Mouse (Mus musculus): Measurements from ENCODE around the gene Syne1.

The Syne1 gene

DNA sequence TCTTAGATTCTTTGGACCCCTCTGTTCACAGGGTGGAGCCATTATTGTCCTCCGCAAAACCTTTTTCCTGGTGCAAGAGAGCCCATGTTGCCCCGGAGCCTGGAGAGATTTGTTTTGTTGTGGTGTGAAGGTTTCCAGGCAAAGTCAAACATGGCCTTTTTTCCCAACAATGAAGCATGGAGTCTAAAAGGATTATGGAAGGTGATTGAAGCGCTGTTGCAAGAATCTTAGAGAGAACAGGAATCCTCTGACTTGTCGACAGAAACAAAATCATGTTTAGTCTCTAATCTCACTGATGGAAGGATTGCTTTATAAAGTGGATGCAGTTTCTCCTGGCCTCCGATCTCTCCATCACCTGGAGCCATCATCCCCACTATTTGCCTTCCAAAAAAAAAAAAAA is at the start of gene Syne1:
Gene Syne1 (minus strand): TSS at position 101 of the 400 bp plus-strand sequence.
- DNase-seq: no peak

DNA sequence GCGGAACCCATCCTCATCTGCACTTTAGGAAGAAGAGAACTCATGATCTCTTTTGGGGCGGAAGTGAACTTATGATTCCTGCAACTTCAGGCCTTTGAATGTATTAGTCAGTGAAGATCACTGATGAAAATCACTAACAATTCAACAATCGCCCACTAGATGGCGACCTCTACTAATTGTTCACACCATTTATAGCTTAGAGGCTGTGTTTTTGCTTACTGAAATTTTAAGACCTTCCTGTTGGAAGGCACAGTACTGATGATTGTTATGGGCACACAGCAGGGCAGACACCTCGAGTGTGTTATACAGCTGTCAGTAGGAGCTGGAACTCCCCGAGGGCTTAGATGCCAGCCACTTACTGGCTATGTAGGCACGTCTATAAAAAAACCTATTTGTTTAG is 48.8 kb upstream of the Syne1 start:
- peak; percentile 84 to 91 for DNase-seq

DNA sequence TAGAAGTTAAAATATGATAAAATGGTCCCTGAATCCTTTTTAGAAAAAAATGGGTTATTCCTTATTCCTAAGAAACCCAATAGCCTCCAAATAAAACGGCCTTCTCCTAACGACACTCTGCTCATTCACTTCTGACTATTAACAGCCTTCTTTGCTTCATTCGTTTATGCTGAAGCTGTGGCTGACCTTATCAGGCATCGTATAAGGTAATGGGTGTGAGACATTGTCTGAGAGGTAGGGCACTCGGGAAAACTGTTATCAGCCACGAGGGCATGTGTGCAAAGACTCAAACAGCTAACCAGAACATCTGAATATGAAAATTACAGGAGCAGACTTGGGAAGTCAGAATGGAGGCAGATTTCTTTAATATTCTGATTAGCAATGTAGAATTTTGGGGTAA is 45.3 kb upstream of the Syne1 start:
- DNase-seq: no peak

DNA sequence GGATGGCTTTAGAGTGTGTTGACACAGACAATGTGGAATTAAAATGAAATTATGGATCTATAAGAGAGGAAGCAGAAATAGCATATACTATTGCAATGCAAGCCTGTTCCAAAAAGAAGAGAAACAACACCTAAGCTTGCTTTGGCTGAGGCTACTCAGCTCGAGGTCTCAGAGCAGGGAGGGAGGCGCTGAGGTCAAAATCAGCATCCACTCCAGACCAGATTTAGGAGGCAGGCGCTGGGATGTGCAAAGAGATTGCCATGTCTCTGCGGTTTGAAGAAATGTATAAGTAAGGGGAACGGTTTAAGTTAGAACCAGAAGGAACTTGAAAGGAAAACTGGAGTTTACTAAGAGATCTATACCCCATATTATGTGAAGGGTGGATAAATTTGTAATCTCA is 43.2 kb upstream of the Syne1 start:
- DNase-seq: no peak

DNA sequence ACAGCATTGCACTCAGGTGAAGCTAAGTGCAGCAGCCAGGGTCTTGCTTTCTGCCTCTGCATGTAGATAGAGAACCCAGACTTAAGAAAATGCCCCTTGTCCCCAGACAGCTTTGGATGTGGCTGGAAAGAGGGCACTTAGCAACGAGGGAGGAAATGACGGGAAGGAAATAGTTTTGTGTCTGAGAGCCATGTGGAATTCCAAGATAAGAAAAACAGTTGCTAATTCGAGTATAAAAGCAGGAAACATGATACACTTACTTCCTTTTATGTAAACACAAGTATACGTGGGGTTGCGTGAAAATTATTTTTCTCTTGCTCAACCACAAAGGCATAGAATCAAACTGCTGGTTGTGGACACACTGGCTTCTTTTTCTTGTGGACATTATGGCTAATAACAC is 42.2 kb upstream of the Syne1 start, which contains the start of gene Myct1:
Gene Myct1 (plus strand): TSS at position 312 of the 400 bp plus-strand sequence.
- no peak for DNase-seq

DNA sequence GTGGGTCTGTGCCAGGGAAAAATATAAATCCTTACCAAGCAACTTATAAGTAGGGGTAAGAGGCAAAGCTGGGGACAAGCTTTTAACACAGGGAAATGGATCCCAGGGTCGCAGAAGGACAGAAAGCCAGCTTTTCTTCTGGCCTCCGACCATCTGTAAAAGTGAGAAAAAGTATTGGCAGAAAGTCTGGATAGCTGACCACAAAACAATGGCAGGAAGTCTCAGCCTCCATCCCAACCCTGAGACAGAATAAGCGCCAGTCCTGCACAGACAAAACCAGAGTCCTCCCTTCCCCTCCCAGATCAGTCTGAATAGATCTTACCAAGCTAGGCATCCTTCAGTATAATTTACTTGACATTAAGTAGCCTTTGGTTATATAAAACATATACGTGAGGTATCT is 40.7 kb upstream of the Syne1 start:
- no peak for DNase-seq

DNA sequence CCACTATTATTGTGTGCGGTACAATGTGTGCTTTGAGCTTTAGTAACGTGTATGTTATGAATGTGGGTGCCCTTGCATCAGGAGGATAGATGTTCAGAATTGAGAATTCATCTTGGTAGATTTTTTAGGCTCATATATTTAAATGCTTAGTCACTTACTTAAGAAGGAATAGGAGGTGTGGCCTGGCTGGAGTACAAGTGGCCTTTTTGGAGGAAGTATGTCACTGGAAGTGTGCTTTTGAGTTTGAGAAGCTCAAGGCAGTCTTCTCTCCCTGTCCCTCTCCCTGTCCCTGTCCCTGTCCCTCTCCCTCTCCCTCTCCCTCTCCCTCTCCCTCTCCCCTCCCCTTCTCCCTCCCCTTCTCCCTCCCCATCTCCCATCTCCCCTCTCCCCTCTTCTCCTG is 39.8 kb upstream of the Syne1 start:
- no peak for DNase-seq

DNA sequence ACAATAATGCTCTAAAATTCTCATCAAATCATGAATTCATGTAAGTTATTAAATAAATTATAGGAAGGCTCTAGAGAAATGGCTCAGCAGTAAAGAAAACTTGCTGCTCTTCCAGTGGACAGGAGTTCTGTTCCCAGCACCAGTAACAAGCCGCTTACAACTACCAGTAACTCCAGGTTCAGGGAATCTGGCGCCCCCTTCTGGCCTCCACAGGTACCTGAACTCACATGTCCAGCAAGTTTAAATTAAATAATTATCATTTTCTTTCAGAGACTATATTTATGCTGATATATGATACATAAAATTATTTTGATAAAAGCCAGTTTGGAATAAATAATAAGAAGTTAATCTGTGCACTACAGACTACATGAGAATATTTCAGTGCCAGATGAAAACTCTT is 22.0 kb upstream of the Syne1 start:
- DNase-seq: no peak

DNA sequence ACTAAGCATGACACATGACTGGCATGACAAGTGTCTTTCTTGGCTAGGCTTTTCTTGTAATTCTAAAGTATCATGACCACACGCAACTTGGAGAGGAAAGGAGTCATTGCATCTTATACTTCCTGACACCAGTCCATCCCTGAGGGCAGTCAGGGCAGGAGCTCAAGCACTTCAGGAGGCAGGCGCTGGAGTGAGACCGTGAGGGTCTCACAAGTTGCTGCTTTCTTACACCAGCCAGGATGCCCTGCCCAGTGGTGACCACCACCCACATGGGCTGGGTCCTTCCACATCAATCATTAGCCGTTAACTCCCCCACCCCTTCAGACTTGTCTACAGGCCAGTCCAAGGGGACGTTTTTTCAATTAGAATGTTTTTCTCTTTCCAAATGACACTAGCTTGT is 20.1 kb upstream of the Syne1 start:
- no peak for DNase-seq

DNA sequence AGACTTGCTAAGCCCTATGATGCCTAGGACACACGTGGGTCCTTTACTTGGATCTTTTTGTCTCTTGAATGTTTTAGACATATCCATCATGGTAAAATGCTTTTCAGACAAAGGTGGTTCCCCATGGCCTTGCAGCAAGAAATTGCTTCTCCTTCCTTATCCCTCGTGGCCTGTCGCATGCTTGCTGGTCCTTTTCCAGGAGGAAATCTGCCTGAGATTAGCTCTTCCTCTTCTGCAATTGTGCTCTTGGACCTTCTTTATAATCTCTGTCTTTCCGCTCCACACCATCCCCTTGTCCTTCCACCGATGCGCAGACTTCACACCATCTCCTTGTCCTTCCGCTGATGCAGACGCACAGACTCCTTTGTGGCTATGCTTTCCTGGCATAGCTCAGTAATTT is 18.8 kb upstream of the Syne1 start:
- no peak for DNase-seq

DNA sequence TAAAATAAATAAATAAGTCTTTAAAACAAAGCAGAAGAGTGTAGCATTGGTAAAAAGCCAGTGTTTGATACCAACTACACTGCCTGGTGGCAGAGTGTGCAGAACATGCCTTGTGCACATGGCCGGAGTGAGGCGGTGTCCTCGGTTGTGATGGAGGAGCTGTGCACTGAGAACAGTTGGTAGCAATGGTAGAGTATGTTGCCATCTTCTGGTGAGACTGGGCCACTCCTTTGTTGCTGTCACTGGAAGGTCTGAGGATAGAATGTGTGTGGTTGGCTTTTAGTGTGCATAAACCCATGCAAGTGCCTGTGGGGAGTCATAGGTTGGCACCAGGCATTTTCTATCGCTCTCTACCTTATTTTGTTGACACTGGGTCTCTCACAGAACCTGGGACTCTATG is 17.7 kb upstream of the Syne1 start:
- DNase-seq: peak in 1 of 2 experiments; percentile 8

DNA sequence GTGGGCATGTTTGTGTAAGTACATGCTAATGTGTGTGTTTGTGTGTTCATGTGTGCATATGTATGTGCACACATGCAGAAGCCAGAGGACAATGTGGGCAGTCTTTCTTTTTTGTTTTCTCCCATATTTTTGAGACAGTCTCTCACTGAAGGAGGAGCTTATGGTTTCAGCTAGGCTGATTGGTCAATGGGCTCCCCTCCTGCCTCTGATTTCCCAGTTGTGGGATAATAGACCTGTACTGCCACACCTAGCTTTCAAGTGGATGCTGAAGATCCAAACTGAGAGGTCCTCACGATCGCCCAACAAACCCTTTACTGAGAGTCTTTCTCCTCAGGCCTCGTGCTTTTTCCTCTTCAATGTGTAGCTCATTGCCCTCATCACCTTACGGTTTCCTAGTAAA is 10.4 kb upstream of the Syne1 start:
- DNase-seq: no peak

DNA sequence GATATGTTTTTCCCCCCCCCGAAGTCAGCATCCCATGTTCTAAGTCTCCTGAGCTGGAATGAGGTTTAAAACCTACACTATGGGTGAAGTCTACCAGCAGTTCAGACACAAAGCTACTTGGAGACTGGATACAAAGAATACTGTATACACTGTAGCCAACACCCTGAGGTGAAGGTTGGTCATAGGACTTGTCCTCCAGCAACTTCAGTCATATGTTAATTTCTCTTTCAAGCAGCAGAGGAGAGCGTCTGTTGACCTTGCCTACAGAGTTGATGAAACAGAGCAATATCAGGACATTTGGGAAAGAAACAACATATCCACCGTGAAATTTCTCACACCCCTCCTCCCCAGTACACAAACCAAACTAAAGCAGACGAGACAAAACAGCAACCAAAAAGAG is 9.2 kb upstream of the Syne1 start:
- DNase-seq: no peak

DNA sequence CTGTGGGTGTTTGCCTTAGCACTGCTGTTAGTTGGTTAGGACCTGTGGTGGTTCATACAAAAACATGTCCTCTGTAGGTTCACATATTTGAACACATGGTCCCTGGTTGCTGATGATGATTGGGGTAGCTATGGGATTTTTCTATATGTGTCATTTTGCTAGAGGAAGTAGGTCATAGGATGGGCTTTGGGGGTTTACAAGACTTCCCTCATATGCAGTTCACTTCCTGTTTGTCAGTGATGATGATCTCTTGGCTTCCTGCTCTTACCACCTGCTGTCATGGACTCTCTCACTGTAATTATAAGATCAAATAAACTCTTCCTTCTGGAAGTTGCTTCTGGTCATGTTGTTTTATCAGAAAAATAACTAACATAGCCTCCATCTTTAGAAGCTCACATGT is 7.5 kb upstream of the Syne1 start:
- DNase-seq: no peak

DNA sequence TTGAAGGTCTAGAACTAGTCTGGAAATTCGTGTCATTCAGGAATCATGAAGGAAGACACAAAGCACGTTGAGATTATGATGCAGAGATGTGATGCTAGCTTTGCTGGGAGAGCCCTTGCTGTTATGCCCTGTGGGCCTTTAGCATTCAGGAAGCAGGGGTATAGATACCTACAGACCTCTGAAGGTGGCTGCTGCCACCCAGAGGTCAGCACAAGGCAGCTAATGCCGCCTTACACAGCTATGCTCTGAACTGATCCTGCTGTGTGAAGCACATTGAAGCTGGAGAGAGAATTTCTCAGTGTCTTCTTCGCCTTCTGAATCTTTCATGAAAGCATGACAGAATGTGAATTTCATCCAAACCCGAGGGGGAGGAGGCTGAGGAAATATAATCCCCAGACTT is 3.7 kb upstream of the Syne1 start:
- DNase-seq: peak; percentile 73 to 75

DNA sequence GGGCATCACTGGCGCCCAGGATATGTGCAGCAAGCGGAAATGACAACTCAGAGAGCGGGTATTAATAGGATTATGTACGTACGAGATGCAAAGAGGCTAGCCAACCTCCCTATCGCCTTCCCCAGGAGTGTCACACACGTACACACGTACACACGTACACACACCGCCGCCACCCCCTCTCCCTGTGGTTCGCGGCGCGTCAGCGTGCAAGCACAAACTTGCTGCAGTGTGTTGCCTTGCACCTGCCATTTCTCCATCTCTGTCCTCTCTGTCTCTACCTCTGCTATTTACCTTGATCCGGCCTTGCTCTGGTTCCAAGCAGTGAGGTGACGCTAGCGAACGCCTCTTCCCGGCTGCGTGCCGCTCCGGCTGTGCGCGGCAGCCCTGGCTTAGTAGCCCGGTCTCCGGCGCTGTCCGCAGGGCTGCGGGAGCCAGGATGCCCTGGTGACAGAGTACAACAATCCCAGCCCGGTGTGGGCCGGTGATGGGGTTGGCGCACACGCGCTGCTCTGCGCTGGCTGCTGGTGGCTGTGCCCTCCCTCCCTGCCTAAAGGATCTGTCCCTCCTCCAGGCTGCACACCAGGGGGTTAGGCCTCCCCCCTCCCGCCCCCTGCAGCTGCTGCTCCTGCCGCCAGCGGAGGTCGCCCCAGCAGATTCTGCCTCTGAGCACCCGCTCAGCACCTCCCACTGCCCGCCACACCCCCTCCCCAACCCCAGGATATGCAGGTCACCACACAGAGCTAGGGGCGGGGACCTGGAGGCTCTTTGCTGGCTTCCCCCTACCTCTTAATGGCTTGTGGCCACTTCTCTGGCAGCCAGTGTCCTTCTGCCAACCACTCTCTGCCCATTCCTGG is 887 bp downstream of the Syne1 start:
- peak; percentile 84 to 90 for DNase-seq

DNA sequence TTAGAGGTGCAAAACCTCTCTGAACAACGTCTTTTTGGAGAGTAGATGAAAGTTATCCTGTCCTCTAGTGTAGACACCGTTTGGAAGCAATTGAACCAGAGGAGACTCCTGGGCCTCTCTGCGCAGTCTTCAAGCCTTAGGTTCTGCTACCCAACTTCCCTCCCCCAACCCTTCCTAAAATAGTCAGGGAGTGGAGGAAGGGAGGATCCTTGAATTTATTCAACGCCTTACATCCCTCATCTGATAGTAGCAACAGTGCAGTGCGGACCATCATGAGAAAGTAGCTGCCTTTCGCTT is 1.5 kb downstream of the Syne1 start:
- no peak for DNase-seq

DNA sequence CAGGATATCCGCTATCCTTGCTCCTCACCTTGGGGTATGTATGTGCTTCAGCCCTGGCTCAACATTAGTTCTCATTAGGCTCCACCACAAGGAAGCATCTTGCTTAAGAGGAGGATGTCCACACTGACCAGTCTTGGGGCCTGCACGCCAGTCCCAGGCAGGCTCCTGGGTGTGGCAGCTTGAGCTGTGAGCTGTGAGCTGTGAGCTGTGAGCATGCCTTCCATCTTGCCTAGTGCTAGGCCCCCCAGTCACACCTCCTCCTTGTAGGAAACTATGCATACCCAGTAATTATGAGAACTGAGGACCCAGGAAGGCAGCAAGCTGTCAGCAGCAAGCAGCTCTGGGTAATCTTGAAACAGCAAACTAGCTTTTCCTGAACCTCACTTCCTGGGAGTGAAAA is 2.6 kb downstream of the Syne1 start:
- peak; percentile 24 to 44 for DNase-seq

DNA sequence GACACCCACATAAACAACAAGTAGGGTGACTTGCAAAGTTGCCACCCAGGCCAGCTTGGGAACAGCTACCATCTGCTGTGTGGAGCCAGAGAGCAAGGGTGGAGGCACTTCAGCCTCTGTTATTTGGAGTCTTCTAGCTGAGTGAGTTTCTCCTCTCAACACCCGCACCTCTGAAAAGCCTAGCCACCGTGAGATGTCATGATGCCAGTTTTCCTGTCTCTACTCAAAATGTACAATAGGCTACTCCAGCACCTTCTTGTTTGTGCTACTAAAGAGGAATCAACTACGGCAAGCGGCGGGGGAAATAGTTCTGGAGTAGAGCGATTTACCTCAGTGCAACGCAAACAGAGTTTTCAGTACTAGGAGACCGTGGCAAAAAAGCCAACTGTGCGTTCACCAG is 3.5 kb downstream of the Syne1 start:
- DNase-seq: peak; percentile 25 to 27

DNA sequence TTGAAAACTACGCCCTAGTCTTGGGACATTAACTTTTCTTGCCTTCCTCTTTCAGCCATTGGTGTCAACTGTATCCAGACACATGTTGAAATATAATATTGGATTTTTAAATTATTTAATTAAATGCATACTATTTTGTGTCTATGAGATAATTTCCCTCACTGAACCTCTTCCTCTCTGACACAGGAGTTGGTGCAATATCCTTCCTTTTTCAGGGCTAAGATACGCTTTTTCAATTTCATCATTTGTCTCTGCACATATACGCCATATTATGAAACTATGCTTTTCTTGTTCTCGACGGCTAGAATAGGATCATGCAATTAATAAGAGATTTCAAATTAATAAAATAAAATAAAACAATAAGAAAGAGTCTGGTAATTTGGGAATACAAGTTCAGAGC is 4.9 kb downstream of the Syne1 start:
- DNase-seq: no peak

DNA sequence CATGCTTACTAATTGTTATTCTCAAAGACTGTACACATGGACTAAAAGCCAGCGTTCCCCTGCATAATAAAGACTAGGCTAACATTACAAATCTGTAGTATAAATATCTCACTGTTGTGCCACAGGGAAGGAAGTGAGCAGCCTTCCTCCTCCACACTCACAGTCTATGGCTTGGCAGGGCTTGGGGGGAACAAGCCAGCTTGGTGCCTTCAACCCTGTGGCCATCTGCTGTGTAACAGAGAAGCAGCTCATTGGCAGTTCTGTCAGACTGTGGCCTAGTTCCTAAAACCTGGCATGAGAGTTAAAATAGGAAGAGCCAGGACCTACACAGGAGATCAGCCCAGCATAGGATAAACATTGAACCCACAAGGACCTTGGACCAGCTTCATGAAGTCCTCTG is 23.0 kb downstream of the Syne1 start:
- DNase-seq: peak; percentile 91 to 94

DNA sequence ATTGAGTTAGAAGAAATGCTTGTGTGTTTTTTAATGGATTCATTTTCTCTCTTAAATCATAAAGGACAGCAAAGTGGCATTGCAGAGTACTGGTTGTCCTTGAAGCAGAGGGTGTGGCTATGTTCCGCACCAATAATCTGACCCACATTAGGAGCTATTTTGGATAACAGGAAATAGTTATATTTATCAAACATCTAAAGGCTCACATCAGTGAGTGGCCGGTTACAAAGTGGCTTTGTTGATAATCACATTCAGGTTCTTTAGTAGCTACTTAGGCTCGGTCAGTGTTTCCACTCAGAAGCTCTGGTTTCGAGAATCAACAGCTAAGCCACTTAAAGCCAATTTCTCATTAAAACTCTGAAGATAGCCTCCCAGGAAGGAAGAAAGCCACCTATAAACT is 23.6 kb downstream of the Syne1 start:
- DNase-seq: peak; percentile 41 to 48

DNA sequence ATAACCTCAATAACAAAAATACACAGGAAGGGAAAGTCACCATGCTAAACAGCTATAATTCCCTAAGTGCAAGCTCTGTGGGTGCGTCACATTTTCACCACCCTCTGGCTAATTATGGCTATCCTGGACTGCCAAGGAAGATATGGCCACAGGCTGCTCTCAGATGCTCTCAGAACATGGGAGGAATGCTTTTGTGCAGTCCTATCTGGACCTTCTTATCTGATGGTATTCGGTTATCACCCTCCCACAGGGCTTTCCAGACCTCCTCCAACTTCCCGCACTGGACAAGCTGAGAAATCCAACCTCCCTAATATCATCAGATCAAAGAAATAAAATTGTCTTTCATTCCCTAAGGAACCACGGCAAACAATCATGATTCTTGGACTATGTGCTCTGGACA is 28.4 kb downstream of the Syne1 start:
- no peak for DNase-seq

DNA sequence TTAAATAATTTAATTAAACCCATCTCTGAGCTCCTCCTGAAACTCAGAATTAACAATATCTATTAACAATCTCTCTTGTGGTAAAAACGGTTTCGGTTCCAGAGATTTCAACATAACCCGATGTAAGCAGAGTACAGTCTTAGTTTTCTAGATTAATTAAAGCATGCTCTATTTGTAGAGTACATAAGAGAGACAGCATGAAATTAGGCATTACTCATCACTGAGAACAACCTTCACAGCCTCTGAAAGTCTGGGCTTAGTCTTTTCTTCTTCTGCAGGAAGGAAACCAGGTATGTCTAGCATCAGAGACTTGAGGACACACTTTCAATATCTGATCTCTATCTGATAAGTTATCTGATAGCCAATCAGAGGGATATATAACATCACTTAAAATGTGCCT is 29.0 kb downstream of the Syne1 start:
- DNase-seq: no peak

DNA sequence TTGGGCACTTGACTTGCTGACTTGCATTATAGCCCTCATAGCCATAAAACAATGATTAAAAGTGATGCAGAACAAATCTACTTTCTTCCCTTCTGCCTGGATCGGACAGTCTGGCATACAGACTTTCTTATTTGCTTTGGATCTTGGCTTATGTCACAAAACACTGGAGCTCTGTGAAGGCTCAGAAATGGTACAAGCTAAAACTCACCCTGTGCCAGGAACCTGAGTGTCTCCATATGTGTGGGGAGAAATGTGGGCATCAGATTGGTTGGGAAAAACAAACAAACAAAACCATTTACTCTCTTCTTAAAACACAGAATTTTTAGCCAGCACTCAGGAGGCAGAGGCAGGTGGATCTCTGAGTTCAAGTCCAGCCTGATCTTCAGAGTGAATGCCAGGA is 30.6 kb downstream of the Syne1 start:
- peak in 1 of 2 experiments; percentile 20 for DNase-seq
